In genomic region chr10:66889786-66890555, GRCm38 (mm10) we compare ENCODE assay signal across 22 mouse cellular contexts.
DNase-seq lines count a peak whose midpoint lies in the region; ATAC-seq lines count a peak whose summit lies in the region.
"Had no signal": no experiment of that assay in that cellular context is flagged by ENCODE, and none has a peak within 500 bp of the region (broad histone marks: within the 10 kb centered on the region; RNA-seq: fewer than 3 reads in every experiment).

No protein-coding gene starts in this region.

- no peak overlapping the region for H3K4me2 ChIP-seq in embryonic facial prominence, embryonic 12.5 days (replicated peaks)
- H3K4me2 ChIP-seq in limb, embryonic 15.5 days, result no peak overlapping the region
- H3K4me2 ChIP-seq: forebrain, embryonic 12.5 days; heart, embryonic 13.5 days; hindbrain, embryonic 14.5 days; limb, embryonic 12.5 days; liver, embryonic 15.5 days; midbrain, embryonic 12.5 days had no signal

- H3K4me1 ChIP-seq in embryonic facial prominence, embryonic 12.5 days, result no peaks in the 10 kb centered on the region
- H3K4me1 ChIP-seq in limb, embryonic 15.5 days, result no peaks in the 10 kb centered on the region; the same call in 1 of the 2 replicates
- H3K4me1 ChIP-seq: forebrain, embryonic 12.5 days; heart, embryonic 13.5 days; limb, embryonic 12.5 days; liver, embryonic 15.5 days; midbrain, embryonic 12.5 days had no signal

- H3K9ac ChIP-seq in embryonic facial prominence, embryonic 12.5 days, result no peak overlapping the region
- H3K9ac ChIP-seq in limb, embryonic 15.5 days, result no peak overlapping the region
- H3K9ac ChIP-seq: forebrain, embryonic 12.5 days; heart, embryonic 13.5 days; hindbrain, embryonic 14.5 days; limb, embryonic 12.5 days; liver, embryonic 15.5 days; midbrain, embryonic 12.5 days had no signal

- 58% methylated on average over 12 of the region's 12 CpGs for WGBS in embryonic facial prominence, embryonic 12.5 days
- 48% methylated on average over 12 of the region's 12 CpGs for WGBS in limb, embryonic 15.5 days

- 0 out of 2 replicates have a peak, but pooled peaks cover 5% of the 10 kb centered on the region for H3K9me3 ChIP-seq in embryonic facial prominence, embryonic 12.5 days
- no peaks in the 10 kb centered on the region for H3K9me3 ChIP-seq in limb, embryonic 15.5 days
- H3K9me3 ChIP-seq: forebrain, embryonic 12.5 days; heart, embryonic 13.5 days; limb, embryonic 12.5 days; liver, embryonic 15.5 days; midbrain, embryonic 12.5 days had no signal

- H3K36me3 ChIP-seq in embryonic facial prominence, embryonic 12.5 days, result no peaks in the 10 kb centered on the region
- no peaks in the 10 kb centered on the region for H3K36me3 ChIP-seq in limb, embryonic 15.5 days
- H3K36me3 ChIP-seq: forebrain, embryonic 12.5 days; heart, embryonic 13.5 days; limb, embryonic 12.5 days; liver, embryonic 15.5 days; midbrain, embryonic 12.5 days had no signal

- peak overlapping the region; percentile 18; the same call in 1 of the 2 replicates for H3K27ac ChIP-seq in embryonic facial prominence, embryonic 12.5 days
- H3K27ac ChIP-seq in limb, embryonic 15.5 days, result peak overlapping the region; percentile 67; the same call in 1 of the 2 replicates
- H3K27ac ChIP-seq: forebrain, embryonic 12.5 days; heart, embryonic 13.5 days; hindbrain, embryonic 14.5 days; limb, embryonic 12.5 days; liver, embryonic 15.5 days; midbrain, embryonic 12.5 days had no signal

- no peak overlapping the region for H3K4me3 ChIP-seq in embryonic facial prominence, embryonic 12.5 days
- no peak overlapping the region for H3K4me3 ChIP-seq in limb, embryonic 15.5 days
- H3K4me3 ChIP-seq: forebrain, embryonic 12.5 days; heart, embryonic 13.5 days; limb, embryonic 12.5 days; liver, embryonic 15.5 days; midbrain, embryonic 12.5 days had no signal

- no peaks in the 10 kb centered on the region for H3K27me3 ChIP-seq in embryonic facial prominence, embryonic 12.5 days
- no peaks in the 10 kb centered on the region for H3K27me3 ChIP-seq in limb, embryonic 15.5 days
- H3K27me3 ChIP-seq: forebrain, embryonic 12.5 days; heart, embryonic 13.5 days; limb, embryonic 12.5 days; liver, embryonic 15.5 days; midbrain, embryonic 12.5 days had no signal

- ATAC-seq in embryonic facial prominence, embryonic 12.5 days (ENCODE audit: insufficient number of reproducible peaks, insufficient read depth, low FRiP score, low TSS enrichment), result no peak
- ATAC-seq in limb, embryonic 15.5 days (ENCODE audit: insufficient number of reproducible peaks, low FRiP score, low TSS enrichment, low read depth), result no peak

- peak; percentile 28 to 36 for DNase-seq in left cerebral cortex, adult 18-20 months (ENCODE audit: low spot score in 2 of 2)
- no peak for DNase-seq in left cerebral cortex, adult 8-10 months (ENCODE audit: low spot score in 2 of 2)
- peak; percentile 52 for DNase-seq in lung, postnatal 10 days
- no peak for DNase-seq in lung, postnatal 25 days (ENCODE audit: low spot score)
- DNase-seq in urinary bladder, postnatal 4 days (ENCODE audit: low spot score in 2 of 2), result no peak
- no peak for DNase-seq in embryo, embryonic 10 days (ENCODE audit: low spot score)
- DNase-seq: B cell, adult 2 months; cerebellum, adult 8-10 months; gastrocnemius, postnatal 10 days; heart, adult 11 months; heart, postnatal 36 days; kidney, adult 9 months; kidney, postnatal 25 days; layer of hippocampus, adult 9-11 months had no signal

Comparison
In these comparisons a context has a peak if more than half of its experiments do, and no peak if none do; other contexts are left out.
1. DNase-seq: peak in left cerebral cortex, adult 18-20 months (2 of 2) and lung, postnatal 10 days (single experiment); none in left cerebral cortex, adult 8-10 months (0 of 2), lung, postnatal 25 days (single experiment), urinary bladder, postnatal 4 days (0 of 2) and embryo, embryonic 10 days (single experiment).